Mouse (Mus musculus) cortical plate, adult 2 months (tissue): ENCODE measurements around the gene Ten1.

ENCODE experiments used
- CTCF ChIP-seq: fragments of 200-500 bp; IDR thresholded peaks from 2 replicates; pipeline ENCODE4 v1.5.1; 2011; ENCODE audit warnings: mild to moderate bottlenecking, control low read depth, low read length; ENCODE audit not compliant: insufficient read depth; ENCODE audit errors: extremely low read depth
- POLR2A ChIP-seq: fragments of 200-500 bp; IDR thresholded peaks from 2 replicates; pipeline ENCODE4 v1.6.1; 2011; ENCODE audit warnings: mild to moderate bottlenecking, low read length, control low read depth; ENCODE audit not compliant: insufficient read depth; ENCODE audit errors: extremely low read depth

DNA sequence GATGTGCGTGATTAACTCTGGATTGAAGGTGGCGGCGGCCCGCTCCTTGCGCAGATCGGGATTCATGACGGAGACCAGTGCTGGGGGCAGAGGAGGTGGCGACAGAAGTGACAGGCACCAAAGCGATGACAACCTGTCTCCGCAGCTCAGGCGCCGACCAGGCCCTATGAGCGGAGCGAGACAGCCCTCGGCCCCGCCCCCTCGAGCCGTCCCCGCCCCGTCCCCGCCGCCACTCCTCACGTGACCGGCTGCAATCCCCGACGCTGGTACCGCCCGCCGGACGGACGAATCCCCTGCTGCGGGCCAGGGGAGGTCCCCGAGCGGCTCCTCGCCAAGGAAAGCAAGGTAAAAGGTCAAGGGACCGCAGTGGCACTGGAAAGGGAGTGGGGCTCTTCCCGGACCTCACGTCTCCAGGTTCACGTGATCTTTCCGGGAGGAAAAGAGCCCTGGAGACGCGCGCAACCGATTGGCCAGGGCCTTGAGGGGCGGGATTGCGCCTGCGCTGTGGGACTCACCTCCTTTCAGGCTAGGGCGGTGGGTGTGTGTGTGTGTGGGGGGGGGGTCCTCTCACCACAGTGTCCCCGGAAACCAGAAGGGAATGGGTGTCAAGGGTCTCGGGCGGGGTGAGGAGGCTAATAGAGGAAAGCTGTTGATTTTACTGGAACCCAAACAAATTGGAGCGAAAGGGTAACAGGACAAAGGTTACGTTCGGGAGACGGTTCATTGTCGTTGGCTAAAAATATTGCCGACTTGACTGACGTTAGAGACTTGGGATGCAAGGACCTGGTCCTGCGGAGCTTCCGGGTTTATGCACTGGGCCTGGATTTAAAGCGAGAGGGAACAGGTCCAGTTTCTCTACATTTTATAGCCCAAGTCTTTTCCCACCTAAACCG lies at the start of gene Ten1, which contains the start of gene Acox1:
- peak; percentile 89 for TF ChIP-seq POLR2A
- TF ChIP-seq CTCF, result no peak
